Mouse (Mus musculus) MN1 (cell line): ENCODE results near the gene Scyl2.
"Not testable (repeated sequence)": the region's sequence is repeated elsewhere in the genome, so short reads cannot be mapped to it uniquely, and the experiment has no call there.

Experiments used
- DNase-seq: peaks from one replicate; pipeline ENCODE4 v3.0.0-alpha.2; 2016; ENCODE audit warnings: low spot score

Scyl2 gene

DNA sequence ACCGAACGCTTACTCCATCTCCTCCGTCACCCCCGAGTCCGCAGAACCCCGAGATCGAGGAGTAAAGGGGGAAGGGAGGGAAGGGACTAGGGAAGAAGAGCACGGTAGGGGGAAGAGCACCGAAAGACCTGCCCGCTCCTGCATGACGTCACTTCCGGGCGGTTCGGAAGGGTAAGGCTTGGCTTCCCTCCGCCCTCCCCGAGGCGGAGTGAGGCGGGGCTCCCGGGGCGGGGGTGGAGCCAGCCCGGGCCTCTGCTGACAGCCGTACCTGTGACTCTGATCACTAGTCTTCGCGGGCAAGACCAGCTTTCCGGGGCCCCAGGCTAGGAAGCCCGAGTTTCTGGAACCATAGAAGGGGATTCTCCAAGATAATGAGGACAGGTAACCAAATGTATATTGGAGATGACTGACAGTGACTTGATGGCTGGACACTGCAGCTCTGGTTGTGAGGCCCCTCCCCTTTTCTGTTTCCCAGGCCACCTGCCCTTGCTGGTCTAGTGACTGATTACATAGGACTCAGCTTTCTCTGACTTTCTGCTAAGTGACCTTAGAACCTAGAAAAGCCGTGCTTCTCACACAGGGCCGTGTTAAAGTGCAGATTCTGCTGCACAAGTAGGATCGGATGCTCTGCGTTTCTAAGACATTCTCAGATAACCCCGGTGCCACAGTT, at the start of gene Scyl2:
Scyl2 (minus strand) TSS at position 147 of the 670 bp plus-strand sequence.
- DNase-seq: peak; percentile 95

DNA sequence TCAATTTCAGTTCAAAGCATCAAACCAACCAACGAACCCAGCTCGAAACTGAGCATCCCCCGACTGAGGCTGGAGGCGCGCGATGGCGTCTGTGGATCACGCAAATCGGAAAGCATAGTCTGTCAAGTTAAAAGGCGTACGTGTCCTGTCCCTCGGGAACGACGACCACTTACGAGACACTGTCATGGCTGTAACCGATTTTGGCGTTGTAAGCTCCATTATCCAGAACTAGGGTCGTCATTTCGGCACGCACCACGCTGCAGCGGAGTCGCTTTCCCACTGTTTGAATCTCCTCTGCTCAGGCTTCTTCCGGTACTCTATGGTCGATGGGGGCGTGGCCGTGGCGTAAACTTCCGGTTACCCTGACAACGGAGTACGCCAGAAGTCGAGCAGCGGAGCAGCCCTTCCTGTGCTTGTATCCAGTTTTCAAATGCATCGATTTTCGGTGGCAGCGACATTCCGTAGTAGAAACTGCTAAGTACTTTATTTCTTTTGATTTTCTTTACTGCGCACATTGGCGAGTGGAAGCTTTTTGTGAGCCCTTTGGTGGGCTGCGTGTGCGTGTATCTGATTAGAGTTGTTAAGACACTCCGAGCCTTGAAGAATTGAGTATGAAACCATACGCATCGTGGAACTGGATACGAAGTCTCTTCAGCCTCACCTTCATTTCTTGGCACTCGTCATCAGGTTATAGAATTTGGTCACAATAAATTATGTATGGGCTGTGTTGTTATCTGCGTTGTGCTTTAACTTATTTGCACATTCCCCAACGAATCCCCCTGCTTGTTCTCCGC, 46.1 kb upstream of the Scyl2 start, which contains the start of gene Actr6:
Actr6 (minus strand) TSS at position 295 of the 794 bp plus-strand sequence.
- DNase-seq: peak; percentile 96

DNA sequence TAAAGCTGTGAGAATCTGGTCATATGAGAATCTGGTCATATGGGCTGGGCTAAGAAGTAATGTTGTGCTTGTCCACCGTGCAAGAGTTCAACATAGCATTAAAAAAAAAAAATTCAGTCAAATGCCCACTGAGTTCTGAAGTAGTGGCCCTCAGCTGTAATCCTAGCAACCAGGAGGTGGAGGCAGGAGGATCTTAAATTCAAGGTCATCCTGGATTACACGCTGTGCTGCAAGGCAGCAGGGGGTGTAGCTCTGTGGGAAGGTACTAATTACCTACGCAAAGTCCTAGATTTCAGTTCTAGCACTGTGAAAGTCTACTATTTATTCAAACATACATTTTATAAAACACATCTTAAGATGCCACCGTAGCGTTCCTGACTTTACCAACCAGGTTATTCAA, 45.3 kb upstream of the Scyl2 start:
- DNase-seq: no peak

DNA sequence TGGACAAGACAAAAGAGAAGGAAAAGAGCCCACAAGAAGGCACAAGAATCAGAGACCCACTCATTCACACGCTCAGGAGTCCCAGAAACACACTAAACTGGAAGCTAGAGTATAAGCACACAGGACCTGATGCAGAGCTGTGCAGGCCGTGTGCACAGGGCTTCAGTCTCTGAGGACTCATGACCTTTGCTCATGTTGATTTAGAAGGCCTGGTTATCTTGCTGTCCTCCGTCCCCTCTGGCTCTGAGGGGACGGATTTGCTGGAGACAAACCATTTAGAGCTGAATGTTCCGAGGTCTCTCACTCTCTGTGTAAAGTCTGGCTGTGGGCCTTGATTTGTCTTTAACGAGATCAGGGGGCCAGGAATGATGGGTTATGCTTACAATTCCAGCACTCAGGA, 44.3 kb upstream of the Scyl2 start:
- DNase-seq: no peak

DNA sequence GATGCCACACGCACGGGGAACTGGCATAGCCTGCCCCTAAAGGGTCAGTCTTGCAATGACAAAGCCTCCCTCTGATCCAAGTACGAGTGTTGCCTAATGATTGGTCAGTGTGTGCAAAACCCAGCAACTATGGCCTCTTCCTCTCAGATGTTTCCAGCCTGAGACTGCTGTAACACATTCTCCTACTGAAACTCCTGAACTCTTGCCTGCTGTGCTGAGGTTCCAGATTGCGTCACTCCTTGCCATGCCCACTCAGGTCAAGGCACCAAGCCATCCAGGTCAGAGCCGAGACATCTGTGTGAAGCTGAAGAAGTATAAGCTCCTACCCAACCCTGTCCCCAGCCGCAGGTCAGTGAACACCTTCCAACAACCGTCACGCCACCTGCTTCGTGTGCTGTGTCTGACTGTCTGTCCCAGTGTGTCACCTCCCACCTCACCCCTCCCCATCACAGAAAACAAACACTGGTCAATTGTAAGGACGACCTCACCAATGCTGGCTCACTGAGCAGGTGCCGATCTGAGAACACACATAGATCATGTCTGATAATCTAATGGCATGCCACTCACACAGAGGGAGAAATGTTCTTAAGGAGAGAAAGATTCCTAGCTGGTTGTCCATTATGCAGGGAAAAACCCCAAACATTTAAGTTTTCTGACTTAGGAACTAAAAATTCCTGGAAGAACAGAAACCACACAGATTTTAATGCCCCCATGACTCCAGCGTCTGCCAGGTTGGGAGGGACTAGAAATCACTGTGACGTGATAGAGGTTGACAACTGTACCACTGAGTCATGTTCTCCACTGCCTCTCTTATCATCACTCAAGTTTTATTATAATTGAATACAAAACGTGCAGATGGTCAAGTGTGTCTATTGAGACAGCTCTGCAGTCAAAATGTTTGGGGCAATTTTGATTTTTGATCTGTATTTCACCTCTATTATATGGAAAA, 36.4 kb upstream of the Scyl2 start:
- DNase-seq: no peak

DNA sequence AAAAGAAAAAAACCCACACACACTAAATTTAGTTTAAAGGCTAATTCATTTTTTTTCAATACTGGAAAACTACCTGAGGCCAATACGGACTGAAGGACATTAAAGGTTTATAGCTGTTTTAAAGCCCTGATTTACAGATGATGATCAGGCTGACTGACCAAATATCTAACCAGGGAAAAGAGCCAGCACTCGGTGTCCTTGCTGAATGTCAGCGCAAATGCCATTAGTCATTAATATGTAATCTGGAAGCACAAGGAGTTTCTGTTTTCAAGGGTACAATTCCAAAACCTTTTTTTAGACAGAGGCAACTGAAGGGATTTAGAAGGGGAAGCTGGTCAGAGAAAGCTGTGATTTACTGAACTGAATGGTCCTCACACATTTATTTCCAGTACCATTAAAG, 34.7 kb upstream of the Scyl2 start:
- no peak for DNase-seq

DNA sequence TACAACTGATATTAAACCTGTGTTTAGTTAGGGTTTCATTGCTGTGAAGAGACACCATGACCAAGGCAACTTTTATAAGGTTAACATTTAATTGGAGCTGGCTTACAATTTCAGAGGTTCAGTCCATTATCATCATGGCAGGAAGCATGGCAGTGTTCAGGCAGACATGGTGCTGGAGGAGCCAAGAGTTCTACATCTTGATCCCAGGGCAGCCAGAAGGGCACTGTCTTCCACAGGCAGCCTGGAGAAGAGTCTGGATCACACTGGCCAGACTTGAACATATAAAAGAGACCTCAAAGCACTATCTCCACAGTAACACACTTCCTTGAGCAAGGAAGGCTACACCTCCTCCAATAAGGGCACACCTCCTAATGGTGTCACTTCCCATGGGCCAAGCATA, 34.2 kb upstream of the Scyl2 start:
- no peak for DNase-seq

DNA sequence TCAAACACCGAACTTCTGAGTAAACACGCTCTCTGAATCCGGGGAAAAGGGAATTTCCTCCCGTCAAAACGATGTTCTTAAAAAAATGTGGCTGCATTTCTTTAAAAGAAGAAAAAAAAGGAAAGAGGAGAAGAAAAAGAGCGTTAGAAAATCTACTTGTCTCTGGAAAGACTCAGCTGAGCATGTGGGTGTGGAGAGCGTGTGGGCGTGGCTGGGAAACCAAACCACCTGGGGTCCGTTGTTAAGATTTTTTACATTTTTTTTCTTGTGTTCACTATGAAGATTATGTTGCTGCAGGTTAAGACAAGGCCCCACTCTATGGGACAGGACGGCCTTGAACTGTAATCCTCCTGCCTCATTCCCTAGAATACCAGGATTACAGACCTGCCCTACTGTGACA, 28.8 kb upstream of the Scyl2 start:
- no peak for DNase-seq

DNA sequence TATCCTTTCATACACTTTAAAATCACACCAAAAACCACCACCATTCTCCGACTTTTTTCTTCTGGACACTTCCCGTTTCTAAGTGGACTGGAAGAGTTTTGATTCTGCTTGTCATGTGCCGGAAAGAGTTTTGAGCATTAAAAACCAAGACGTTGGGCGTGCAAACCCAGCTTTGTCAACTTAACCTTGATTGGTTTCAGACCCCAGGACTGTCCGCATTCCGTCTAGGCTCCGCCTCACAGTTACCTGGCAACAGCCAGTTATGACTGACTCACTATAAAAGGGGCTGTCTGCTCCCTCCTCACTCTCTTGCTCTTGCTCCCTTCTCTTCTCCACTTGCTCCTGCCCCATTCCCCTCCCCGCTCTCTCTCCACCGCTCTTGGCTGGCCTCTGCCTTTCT, 22.6 kb upstream of the Scyl2 start:
- DNase-seq: no peak

DNA sequence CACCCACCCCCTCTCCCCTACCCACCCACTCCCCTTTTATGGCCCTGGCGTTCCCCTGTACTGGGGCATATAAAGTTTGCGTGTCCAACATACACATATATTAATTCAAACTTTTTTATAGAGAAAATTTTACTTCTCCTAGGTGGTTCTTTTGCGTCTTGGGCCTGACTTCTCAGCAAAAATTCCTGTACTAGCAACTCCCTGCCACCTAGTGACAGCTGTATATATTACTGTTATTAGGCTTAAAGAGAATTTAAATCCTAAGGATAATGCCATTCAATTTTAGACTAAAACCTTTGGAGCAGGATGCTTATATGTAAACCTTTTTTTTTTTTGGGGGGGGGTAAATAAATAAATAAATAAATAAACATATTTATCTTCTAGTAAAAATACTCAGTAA, 21.3 kb upstream of the Scyl2 start:
- no peak for DNase-seq

DNA sequence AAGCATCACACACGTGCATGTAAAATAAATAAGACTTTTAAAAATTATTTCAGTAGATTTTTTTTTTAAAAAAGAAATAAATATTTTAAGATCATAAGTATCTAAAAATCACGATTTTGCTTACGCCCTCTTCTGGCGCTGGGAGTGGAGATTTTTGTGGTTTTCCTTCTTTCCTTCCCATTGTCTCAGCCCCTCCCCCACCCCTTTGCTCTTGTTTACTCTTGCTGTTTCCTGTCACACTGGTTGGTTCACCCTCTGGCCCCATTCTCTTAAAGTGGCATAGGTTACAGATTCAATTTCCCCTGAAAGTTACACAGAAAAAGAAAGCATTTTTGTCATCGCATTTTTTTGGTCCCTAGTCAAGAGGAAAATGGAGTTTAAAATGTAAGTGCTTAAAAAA, 17.0 kb upstream of the Scyl2 start:
- DNase-seq: no peak

DNA sequence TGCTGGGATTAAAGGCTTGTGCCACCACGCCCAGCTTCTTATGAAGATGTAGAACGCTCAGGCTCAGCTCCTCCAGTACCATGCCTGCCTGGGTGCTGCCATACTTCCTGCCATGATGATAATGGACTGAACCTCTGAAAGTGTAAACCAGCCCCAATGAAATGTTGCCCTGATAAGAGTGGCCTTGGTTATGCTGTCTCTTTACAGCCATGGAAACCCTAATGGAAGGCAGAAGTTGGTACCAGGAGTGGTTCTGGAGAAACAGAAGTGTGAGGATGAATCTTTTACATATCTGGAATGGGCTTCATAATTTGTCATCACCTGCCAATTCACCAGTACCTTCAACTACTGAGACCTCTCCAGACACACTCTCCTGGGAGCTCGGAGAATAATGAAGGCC, 11.9 kb upstream of the Scyl2 start:
- DNase-seq: no peak

DNA sequence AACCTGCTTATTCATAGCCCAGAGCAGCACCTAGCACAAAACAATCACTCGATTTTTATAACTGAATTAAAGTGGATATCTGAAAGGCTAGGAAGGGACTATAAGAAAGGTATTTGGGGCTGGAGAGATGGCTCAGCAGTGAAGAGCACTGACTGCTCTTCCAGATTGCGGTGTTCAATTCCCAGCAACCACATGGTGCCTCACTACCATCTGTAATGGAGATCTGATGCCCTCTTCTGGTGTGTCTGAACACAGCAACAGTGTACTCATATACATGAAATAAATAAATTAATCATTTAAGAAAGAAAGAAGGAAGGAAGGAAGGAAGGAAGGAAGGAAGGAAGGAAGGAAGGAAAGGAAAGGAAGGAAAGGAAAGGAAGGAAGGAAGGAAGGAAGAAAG, 10.2 kb upstream of the Scyl2 start:
- not testable (repeated sequence) for DNase-seq

DNA sequence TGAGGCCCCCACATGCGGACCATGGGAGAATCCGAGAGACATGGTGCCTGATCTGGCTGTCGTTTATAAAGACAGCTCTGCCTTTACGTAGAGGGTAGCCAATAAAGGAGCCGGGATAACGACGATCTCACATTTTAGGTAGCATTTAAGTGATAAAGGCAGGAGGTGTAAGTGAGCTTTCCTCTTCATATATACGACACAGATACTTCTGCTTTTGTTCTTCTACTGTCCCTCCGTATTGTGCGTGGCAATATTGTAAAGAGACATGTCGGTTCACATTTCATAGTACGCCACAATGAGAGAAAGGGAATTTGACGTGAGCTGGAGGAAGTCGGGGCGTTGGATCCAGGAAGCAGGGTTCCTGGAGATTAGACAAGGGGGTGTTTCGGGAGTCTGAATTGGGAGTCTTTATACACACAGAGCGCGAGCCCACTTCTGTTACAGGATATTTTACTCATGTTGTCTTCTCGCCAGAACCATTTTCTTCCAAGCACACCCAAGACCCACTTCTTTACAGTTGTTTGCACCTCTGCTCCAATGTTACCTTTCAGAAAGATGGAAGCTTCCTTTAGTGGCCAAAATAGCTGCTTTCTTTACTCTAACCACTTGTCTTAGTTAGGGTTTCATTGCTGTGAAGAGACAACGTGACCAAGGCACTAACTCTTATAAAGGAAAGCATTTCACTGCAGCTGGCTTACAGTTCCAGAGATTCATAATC, 9.3 kb upstream of the Scyl2 start:
- no peak for DNase-seq

DNA sequence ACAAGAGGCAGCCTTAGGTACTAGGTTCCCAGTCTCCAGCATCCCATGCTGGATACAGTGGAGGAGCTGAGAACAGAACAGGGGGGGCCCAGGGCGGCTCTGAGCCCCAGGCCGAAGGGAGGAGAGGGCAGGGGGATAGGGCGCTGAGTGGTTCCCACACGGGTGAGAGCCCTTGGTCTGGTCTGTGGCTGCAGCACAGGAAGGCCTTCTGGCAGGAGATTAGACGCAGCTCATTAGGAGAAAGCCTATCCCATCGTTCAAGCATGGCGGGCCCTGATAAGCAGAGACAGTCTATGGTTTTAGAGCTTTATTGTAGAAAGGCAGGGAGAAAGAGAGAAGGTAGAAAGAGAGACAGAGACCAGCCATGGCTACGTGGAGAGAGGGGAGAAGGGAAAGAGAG, 3.9 kb upstream of the Scyl2 start:
- no peak for DNase-seq

DNA sequence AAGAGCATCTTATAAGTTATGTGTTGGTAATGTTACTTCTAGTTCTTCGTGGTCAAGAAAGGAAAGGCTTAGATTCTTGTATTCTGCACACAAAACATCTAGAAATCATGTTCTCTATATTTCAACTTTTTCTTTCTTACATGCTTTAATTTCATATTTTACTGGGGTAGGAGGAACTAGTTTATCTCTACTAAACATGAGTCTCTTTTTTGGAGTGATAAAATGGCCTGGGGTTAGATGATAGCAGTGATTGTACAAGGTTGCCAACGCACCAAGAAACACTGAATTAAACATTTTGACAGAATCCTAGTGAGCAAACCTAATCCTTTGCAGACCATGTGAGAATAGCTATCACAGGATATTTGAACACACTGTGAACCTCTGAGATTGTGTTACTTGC, 1.4 kb upstream of the Scyl2 start:
- DNase-seq: no peak

DNA sequence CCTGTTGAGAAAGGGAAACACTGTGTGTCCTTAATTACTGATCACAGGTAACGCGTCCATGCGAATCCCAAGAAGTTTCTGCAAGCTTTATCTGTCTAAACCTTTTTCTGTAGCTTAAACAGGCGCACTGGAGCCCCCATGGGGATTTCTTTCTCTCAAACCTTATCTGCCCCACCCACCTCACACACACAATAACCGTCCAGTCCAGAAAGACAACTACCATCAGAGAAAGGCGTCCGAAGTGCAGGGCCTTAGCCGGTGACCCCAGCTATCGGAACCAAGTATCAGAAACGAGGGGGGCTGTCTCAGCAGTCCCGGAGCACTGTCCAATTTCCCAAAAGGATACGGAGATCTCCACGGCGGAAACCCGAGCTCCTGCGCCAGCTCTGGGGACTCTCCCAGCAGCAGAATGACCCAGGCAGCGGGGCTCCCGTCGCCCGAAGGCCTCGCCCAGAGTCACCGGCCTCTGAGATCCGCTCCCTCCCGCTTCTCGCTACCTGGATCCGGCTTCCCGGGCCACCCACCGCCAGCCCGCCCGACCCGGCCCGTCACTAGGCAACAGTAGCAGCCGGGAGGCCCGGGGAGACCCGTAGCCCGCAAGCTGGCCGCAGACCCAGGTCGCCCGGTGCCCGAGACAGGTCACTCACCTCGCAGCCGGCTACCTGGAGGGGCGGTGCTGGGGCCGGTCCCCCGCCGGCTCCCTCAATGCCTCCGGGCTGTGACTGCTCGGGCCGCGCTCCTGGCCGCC, 520 bp downstream of the Scyl2 start:
- DNase-seq: peak; percentile 45

DNA sequence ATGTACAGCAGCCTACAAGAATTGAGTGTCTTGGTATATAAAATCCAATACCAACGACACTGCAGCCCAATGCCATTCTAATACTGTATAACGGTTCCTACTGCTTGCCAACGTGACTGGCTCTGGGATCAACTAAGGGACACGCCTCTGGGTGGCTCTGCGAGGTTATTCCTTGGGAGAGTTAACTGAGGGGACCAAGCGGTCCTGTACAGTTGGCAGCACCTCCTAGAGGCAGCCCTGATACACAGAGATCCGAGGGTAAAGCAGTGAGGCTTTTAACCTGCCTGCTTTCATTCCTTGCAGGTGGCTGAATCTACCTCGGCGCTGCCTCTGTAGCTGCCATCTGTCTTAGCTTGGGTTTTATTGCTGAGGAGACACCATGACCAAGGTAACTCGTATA, 3.1 kb downstream of the Scyl2 start:
- no peak for DNase-seq

DNA sequence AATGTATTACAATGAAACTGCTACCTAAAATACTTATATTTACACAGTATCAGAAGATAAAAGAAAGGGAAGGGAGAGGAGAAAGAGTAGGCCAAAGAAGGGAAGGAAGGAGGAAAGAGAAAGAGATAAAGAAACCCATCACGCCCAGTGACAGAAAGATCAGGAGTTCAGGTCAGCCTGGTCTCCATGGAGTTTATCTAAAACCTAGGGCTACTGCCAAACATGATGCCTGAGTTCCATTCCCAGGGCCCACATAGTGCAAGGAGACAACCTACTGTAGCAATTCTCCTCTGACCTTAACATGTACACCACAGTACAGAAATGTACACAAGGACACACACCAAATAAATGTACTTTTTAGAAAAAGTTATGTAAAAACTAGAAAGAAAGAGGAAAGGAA, 3.9 kb downstream of the Scyl2 start:
- no peak for DNase-seq

DNA sequence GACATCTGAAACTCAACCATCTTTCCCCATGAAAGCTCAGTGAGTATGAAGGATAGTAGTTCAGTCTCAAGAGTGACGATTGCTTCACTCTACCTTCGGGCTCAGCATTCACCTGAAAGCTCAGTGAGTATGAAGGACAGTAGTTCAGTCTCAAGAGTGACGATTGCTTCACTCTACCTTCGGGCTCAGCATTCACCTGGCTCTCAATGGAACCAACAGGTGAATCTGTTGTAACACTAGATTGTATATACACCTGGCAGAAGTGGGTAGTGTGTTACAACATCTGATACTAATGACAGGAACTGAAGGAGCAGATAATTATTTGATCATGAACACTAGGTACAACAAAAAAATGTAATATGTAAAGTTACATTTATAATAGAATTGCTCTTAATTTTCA, 4.4 kb downstream of the Scyl2 start:
- DNase-seq: no peak

DNA sequence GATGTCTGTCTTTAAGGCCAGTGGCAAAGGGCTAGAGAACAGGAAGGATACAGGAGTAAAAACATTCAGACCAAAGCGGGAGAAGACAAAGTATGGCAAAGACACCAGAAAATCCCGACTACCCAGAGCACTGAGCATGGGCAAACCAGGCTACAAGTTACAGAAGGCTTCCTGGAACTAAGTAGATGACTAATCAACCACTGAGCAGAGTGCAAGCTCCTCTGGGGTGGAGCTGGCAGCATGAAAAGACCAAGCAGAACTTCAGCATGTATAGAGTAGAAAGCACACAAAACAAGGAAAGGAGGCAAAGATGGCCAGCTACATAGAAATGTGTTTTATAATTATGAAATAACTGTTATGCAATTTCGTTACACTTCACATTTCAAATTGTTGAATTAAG, 5.6 kb downstream of the Scyl2 start:
- no peak for DNase-seq
